Mouse (Mus musculus): ENCODE data around the gene Cacna1g.

Cacna1g gene

DNA sequence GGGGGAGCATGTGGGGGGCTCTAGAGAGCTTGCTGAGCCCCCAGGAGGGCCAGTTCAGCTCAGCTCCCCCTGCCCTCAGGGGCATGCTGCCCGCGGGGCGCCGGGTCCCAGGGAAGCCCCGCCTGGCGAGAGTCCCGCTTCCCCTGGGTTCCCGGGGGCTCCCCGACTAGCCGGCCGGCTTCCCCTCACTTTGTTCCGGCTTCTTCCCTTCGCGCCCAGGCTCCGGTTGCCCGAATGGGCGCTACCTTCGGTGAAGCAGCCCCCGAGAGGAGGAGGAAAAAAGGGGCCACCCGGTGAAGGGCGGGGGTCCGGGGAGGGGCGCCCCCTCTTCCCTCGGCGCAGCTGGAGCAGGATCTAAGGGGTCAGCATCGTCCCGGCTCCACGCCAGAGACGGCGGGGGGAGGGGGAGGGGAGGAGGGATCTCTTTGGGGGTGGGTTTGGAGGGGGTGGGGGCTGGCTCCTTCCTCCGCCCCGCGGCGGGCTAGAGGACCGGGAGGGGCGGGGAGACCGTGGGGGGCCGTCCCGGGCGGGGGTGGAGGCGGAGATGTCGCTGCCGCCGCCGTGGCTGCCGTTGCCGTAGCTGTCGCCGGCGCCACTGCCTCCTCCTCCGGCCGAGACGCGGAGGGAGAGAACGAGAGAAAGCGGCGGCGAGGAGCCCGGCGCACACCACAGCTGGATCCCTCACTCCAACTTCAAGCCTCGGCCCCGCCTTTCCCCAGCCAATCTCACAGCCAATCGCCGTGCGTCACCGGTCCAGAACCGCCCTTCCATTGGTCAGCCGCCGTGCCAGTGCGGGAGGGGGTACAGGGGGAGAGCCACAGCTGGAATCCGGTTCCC is at the start of gene Cacna1g:
Gene Cacna1g (minus strand): TSS at position 492 of the 837 bp plus-strand sequence.
- peak; percentile 72 to 80 for DNase-seq

DNA sequence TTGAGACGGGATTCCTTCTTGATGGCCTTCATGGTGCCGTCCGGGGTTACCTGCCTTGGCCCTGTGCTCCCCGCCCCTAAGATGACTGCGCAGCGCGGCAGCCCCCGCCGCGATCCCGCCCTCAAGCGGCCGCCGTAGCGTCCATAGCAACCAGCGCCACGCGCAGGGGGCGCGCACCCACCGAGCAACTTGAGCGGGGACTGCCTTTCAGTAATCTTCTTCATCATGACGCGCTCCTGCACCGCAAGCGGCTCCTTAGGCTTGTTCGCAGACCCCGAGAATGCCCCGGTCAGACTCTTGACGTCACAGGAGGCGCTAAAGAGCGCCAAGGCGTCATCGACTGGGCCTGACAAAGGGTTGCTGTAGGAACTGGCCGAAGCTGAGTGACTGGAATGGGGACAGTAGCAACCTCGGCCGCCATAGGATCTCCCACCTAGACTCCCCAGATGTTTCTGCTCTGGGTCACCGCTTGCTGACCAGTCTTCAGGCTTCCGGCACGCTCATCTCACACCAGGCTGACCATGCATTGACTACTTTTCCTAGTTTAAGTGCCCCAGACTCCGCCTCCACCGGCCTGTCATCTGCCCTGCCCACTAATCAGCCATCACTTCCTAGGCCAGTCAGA is 47.3 kb upstream of the Cacna1g start, which contains the start of gene Mycbpap:
Gene Mycbpap (minus strand): TSS at position 524 of the 625 bp plus-strand sequence.
- DNase-seq = peak; percentile 12 to 30

DNA sequence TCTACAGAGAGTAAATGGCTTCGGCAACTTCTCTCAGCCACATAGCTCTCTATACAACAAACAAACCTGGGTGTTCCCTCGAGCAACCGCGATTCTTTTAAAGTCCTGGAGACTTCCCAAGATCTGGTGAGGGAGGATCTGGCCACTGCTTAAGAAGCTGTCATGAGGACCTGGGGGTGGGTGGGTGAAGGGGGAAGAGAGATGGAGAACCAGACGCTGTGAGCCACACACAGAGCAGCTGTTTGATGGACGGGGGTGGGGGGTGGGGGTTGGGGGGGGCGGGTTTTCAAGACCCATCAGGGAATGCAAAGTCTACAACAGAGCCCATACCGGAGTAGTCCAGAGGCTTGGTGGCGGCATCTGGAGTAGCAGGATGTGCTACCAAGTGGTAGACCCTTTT is 39.5 kb upstream of the Cacna1g start:
- DNase-seq = no peak

DNA sequence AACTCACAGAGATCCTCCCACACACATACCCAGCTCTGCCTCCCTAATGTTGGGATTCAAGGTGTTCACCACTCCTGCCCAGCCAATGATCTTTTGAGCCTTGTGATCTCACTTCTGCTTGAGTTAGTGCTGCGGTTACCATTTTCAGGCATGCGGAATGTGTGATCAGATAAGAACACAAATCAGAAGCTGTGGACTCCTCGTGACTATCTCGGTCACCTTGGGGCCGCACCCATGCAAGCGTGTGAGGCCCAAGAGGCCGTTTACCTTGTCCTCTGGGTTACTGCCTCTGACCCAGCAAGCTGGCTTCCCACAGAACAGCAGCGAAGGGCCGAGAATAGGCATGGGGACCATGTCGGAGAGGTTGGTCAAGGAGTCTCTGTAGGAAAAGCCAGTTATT is 35.0 kb upstream of the Cacna1g start:
- no peak for DNase-seq

DNA sequence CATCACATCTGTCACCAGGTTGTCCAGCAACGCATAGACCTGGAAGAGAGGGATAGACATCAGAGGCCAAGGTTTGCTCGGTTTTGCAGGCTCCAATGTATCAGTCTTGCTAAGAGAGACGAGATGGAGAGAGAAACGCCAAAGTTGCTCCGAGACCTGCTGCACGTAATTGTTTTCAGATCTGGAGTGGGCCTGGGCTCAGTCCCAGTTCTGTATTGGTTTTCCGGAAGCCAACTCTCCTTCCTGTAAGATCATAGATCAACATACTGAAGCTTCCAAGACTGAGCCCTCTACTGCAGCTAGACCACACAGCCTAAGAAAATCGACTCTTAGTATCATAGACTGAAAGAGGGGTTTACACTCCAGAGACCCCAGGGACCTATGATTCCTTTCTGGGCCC is 27.5 kb upstream of the Cacna1g start:
- DNase-seq = no peak

DNA sequence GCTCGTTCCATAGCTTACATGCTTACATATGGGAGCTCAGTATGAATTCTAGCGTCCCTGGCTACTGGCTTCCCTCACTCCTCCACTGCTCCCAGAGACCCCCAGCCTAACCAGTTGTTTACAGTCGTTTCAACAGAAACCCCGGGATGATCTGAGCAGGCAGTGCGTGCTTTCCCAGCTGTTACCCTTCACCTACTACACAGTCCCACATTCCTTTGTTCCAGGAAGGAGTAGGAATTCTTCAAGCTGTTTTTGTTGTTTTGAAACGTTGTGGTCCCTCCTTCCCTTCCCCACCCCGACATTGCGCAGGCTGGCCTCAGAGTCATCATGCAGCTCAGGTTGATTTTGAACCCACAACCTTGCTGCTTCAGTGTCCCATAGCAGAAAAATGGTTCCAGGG is 26.4 kb upstream of the Cacna1g start:
- no peak for DNase-seq

DNA sequence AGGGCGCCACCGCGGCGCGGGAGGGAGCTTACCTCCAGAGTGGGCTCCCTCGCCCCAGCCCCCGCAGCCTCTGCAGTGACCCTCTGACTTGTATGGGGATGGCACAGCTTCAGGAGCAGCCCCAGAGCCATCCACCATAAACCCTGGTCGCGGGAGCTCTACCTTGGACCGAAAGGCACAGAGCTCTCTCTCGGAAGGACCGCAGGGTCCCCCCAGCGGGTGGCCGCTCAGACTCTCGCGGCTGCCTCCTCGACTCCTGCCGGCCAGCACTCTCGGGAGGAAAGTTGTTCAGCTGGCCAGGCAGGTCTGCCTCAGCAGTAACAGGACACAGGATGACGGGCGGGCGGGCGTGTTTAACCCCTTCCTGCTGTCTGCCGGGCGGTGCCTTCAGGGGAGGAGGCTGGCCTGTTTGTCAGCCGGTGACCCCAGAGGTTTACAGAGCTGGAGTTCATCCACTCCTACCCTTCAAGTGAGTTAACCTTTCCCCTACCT is 25.7 kb upstream of the Cacna1g start, which contains the start of gene Epn3:
Gene Epn3 (minus strand): TSS at position 314 of the 492 bp plus-strand sequence.
- DNase-seq = no peak

DNA sequence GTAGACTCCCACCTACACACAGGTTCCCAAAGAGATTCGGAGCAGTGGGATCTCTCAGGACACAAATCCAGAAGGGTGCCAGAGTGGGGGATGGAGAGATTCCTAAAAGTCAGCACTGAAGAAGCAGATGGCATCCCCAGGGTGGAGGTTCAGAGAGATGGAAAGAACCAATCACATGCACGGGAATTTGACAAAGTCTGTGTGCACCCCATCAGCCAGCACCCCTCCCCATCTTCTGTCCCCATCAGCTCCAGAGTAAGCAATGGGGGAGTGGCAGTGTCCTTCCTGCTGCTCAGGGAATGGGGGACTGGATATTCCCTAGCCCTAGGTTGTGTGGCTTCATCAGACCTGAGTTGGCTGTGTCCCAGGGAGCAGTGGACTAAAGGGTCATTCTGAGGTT is 25.0 kb upstream of the Cacna1g start:
- DNase-seq = no peak

DNA sequence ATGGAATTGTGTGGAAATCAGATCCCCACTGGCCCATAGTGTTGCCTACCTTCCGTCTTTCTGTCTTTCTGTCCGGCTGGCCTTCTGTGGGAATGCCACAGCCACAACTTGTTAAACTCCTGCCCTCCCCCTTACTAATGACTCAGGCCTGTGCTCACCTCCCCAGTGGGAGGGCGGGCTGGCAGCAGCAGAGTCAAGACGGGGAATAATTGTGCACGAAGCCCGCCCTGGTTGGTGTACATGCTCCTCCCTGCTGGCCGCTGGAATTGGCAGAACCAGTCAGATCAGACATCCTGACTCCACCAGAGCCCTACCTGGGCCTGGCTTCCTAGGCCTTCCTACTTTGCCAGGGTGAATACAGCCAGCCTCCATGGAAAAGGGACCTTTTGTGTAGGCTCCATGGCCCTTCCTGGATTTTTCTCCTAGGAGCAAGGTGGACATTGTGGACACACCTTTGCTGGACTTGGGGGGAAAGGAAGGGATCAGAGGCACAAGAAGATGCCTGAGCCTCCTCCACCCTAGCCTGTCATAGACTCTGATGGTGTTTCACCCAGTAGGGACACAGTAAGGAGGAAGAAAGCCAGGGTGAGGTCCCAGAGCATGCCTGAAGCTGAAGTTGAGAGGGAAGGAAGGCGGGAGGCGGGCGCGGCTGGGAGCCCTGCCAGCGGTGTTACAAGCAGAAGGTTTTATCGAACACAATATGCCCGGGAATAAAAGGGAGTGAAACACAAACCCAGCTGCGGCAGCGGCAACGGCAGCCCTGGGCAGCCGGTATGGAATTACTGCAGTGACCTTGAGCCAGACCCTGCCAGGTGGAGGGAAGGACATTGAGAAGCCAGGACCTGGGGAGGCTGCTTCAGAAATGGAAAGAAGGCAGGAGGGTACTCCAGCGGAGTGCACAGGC is 24.3 kb upstream of the Cacna1g start:
- DNase-seq = no peak

DNA sequence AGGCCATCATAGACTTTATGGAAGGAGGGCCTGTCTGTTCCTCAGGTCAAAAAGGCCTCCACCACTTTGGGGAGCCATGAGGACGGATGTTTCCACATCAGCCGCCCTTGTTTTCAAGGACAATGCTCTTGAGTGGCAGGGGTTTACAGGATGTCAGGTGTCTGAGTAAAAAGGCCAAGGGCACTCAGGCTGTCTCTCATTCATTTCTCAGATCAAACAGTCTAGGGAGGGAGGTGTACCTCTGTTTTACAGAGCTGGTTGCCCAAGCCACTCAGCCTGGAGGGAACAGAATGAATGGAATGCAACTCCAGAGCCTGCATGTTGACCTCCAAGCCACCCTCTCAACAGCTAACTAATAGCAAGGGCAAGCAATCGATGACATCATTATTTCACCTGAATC is 21.4 kb upstream of the Cacna1g start:
- DNase-seq = no peak

DNA sequence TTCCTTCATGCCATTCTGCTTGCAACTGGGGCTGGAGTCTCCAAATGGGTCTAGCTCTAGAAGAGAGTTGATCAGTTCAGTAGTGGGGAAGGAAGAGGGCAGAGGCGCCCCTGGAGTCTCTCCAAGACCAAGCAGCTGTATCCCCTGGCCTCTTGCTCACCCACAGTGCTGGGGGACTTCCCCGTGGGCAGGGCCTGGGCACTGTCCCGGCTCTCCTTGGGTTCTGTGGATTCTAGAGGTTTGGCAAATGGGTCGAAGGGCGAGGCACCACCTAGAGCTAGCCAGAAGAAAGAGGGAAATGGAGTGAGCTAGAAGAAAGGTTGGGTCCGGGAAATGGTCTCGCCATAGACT is 17.7 kb upstream of the Cacna1g start:
- DNase-seq = no peak

DNA sequence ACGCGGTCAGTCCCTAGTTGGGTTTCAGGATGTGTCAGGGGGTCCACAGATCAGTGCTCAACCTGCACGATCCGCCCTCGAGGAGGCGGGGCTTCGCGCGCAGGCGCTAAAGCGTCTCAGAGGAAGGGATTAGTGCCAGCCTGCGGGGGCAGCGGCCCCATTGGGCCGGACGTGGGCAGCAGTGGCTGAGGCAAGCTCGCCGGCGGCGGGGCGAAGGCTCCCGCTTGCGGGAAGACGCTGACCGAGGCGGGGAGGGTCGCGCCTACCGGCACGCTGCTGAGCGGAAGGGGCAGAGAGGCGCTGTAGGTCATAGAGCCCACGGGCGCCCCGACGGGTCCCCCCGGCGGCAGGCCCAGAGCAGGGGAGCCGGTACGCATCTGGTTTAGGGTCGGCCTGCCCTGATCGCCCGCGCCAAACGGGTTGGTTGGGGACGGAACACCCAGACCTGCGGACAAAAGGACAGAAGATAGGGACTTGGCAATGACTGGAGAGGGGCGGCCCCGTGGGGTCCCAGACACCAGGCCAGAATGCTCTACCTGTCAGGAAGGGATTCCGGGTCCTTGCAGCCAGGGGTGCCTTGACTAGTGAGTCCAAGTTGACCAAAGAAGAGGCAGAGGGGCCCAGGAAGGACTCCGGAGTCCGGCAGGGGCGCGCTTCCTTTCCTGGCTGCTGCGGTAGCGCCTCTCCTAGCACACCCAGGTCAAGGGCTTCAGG is 17.2 kb upstream of the Cacna1g start:
- peak in 1 of 2 experiments; percentile 21 for DNase-seq

DNA sequence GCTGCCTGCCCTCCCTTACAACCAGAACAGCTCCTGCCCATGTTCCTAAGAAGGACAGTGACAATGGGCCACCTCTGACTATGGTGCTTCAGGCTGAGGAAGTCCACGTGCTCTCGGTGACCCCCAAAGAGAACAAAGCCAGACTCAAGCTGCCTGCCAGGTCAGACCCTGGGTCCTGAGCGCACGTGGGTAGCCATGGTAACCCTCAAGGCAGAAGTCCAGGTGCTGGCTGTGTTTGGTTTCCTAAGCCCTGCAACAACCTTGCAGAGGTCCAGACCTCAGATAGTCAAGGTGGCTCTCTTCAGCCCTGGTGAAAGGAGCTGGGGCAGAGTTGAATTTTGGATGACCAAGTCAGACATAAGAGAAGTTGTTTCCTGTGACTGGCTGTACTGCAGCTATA is 15.7 kb upstream of the Cacna1g start:
- DNase-seq = no peak

DNA sequence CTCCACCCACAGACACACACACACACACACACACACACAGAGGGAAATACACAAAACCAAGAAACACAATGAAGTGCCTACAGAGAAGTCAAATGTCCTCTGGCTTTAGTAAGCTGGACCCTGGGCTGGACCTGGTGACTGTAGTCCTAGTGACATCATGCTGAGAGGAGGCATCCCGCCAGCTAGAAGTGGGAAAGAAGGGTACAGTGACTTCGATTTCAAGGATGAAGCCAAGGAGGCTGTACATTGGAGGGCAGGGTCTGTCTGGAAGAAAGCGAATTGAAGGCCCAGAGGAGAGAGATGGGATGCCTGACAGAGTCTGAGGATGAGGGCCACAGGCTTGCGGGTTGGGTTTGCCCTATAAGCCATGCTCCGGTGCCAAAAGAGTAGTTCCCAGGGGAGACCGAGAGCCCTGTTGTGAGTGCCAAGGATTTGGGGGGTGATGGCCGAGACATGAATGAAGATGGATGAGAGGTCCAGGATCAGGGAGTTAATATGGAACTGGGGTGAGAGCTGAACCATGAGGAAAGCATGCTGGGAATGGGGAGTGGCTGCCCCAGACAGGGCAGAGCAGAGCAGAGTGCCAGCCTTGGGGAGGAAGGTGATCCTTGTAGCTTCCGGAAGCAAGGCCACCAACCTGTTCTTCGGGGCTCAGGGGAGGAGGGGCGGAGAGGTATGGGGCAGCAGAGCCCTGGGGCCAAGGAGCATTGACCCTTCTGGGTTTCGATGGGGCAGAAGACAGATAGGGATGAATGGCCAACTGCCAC is 15.0 kb upstream of the Cacna1g start:
- DNase-seq = no peak

DNA sequence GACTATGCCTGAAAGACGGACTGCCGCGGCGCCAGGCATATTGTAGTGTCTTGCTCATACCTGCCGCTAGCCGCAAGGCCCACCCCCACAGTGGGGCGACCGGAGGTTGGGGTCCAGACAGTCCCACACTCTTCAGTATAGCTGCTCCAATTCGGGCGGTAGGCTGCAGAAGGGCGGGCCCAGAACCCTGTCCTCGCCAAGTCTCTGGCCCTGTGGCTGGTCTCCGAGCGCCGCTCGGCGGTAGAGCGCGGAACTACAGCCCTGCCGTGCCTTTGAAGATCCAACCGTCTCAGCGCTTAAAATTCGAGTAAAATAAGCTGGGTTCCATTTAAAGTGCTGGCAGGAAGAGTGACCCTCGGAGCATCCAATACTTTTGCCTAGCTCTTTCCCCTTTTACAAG is 12.0 kb upstream of the Cacna1g start, which contains the start of gene Spata20:
Gene Spata20 (minus strand): TSS at position 179 of the 400 bp plus-strand sequence.
- DNase-seq = peak; percentile 63 to 69

DNA sequence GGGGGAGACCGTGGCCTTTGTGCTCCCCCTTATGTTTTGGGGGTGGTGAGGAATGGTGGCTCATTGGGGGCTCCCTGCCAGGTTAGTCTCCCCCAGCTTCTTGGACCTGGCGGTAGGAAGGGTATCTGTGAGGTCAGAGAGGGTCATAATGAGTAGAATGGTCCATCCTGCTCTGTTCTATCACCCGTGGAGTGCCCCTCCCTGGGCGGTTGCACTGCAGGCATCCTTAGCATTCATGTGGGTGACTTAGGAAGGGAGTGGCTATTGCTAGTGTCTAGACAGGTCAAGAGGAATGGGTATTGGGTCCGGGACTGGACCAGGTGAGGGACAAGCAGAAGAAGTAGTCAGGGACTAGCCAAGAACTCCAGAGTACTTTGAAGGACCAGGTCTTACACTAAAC is 11.2 kb upstream of the Cacna1g start:
- DNase-seq = no peak

DNA sequence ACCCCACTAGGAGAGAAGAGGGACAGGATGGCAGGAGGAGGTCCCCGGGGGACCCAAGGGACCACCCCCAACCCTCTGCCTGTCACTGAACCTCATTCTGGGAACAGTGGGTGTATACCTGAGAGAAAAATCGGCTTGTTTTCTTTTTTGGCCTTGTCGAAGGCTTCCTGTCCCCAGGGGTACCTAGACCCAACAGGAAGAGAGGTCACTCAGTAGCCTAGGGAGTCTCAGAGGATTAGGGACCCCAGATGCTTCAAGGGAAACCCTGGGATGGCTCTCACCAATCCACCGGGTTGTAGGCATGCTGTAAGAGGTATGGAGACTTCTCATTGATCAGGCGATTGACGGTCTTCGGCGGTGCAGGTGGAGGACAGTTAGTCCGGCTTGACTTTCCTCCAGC is 10.6 kb upstream of the Cacna1g start:
- no peak for DNase-seq

DNA sequence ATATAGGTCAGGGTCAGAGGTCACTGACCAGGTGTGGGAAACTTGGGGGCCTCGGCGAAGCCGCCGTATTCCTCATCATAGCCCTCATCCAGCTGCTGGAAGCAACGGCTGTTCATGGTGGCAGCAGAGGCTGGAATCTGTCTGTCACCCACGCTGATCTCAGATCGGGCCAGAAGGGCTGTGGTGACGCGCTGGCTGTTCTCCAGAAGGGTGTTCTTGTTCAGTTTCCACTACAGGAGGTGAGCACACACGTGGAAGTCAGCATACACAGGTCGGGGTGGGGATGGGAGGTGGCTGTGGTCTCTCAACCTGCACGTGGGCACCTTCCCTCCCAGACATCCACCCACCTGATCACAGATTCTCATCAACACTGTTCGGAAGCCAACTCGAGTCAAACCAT is 9.9 kb upstream of the Cacna1g start:
- no peak for DNase-seq

DNA sequence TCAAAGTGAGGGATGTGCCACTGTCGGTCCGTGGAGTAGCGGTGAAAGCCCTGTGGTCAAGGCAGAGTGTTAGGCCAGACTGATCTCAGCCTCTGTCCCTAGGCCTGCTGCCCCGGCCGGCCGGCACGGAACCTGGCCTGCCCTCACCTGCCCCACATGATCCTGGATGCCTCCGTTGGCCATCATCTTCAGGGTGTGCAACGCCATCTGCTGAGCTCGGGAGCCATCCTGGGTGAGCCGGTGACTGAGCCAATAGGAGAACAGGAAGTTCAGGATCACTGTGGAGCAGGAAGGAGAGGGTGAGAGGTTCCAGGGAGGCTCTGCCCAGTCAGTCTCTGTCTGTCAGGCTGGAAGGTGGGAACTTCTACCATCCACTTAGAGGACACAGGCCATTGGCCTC is 9.4 kb upstream of the Cacna1g start:
- DNase-seq = no peak

DNA sequence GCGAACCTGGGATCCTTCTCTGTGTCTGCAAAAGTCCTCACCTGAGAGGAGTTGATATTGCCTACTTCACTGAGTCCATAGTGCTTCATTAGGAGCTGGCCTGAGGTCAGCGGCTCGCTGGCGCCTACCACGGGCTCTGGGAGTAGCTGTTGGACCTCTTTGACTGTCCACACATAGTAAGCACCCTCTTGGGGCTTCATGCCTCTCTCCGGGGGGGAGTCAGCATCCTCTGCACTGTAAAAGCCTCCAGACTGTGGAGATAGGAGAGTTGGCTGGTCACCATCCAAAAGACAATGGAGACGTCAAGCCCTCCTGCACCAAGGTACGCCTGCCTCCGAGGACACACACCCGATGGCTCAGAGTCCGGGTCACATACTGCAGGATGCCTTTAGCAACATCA is 8.7 kb upstream of the Cacna1g start:
- DNase-seq = no peak

DNA sequence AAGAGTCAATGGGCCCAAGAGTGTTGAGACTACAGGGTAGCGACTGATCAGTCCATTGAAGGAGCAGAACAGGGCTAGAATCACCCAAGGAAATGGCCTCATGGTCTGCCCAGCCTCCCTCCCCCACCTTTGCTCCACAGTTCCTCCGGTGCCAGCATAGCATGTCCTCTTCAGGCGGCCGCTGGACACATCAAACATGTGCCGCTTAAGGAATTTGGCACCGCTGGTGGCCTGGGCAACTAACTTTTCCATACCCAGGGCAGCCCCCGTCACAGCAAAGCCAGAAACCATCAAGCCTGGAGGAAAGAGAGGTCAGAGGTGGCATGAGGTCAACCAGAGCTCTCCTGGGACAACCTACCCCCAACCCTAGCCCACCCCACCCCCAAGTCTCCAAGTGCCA is 8.0 kb upstream of the Cacna1g start:
- DNase-seq = no peak

DNA sequence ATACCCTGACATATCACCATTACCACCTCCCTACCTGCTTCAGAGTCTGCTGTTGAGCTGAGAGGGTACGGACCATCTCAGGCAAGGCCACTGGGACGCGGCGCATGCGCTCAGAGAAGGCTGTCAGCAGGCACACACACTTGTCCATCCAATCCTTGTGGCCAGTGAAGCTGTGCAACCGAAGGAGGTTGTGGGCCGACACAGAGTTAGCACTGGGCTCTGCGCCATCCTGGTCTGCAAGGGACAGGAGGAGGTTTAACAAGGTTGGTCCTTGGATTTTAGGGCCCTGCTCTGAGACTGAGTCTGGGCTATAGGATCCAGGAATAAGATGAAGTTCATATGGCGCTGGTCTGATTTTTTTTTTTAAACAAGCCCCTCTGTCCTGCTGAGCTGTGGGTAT is 6.4 kb upstream of the Cacna1g start:
- no peak for DNase-seq
